Mouse (Mus musculus) olfactory bulb, adult 2 months (tissue): ENCODE data around the gene Armcx4.

Experiments
- CTCF ChIP-seq: fragments of 200-500 bp; IDR thresholded peaks from 2 replicates; pipeline ENCODE4 v1.5.1; 2012; ENCODE audit warnings: low read depth, mild to moderate bottlenecking, low read length, moderate library complexity; ENCODE audit not compliant: insufficient read depth
- POLR2A ChIP-seq: fragments of 200-500 bp; IDR thresholded peaks from 2 replicates; pipeline ENCODE4 v1.6.1; 2012; ENCODE audit warnings: mild to moderate bottlenecking, low read depth, low read length, moderate library complexity; ENCODE audit not compliant: insufficient read depth

- TF ChIP-seq POLR2A (no peak), CTCF (no peak)
Observed at GRCm38 (mm10) chrX:134737796-134738195, 51.5 kb downstream of the Armcx4 start.
